Mouse (Mus musculus) 3T3-L1 (cell line): ENCODE results near the gene Ccdc83.

ENCODE experiments used
- DNase-seq: peaks from one replicate; pipeline ENCODE4 v3.0.0-alpha.2; 2015; ENCODE audit warnings: low read depth, low spot score

The Ccdc83 gene

DNA sequence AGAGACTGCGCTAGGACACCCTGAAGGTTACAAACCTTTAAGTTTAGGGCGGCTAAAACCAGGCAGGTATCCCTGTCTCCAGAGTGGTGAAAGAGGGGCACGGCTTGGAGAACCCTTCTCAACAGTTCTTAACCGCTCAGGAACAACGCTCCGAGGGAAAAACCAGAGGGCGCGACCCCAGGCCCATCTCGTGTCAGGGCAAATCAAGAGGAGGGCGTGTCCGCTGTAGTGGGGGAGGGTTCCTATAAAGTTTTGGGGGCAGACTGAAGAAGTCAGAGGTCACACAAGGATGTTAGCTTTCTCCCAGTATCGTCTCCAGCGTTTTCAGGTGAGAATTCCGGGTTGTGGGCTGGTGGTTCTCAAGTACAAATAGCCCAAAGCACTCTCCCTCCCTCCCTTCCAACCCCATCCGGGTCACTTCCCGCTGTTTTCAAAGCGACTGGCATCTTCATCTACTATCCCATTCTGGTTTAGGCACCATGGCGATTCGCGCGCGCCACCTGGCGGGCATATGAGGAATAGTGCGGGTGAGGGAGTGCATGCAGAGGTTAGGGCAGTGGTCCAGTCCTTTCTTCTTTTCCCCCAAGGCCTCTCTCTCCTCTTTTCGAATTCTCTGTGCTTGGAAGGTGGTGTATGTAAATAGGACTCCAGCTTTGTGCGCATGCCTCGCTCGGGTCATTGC lies at the start of gene Ccdc83:
Ccdc83 (minus strand) TSS at position 489 of the 682 bp plus-strand sequence.
- peak; percentile 85 for DNase-seq

DNA sequence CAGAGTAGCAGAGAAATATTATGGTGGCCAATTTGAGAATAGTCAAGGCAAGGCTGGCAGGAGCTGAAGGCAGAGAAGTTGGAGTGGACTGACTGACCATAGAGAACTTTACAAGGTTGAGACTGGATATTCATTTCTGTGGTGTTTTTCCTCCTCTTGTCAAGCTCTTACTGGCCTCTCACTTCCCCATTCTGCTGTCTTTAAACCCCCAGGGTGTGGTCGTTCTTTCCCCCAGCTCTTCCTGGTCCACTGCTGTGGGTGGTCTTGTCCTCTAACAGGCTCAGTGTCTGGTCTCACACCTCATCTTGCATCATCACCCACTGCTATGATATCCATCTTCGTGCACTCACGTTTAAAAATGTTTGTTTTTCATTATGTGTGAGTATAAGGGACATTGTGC lies 47.8 kb upstream of the Ccdc83 start:
- DNase-seq = no peak

DNA sequence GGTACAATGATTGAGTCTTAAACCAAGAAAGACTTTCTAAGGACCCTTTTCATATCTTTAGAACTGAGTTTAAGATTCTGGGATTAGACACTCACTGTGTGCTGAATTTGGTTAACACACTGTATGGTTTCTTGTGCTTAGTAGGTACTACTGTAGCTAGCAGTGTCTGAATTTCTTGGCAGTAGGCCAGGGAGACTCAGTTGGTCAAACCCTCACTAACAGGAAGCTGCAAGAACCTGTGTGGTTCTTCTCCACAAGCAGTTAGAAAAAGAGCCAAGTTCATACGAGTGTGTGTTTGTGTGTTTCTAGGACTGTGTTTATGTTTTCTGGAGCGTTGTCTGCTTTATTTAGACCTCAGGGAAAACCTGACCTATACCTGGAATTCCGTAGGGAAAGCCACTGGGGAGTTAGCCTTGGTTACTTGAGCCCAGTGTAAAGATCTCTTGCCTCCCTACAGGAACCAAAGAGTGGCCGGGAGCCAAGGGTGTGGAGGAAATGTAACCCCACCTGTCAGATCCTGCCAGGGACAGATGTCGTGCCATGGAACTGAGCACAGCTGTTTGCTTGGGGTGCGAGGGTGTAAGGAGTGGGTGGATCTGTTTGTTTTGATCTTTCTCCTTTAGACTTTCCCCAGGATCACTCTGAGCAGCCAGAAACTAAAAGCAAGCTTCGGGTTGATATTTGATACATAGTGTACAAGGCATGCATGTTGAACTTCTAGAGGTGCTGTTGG lies 46.7 kb upstream of the Ccdc83 start:
- no peak for DNase-seq

DNA sequence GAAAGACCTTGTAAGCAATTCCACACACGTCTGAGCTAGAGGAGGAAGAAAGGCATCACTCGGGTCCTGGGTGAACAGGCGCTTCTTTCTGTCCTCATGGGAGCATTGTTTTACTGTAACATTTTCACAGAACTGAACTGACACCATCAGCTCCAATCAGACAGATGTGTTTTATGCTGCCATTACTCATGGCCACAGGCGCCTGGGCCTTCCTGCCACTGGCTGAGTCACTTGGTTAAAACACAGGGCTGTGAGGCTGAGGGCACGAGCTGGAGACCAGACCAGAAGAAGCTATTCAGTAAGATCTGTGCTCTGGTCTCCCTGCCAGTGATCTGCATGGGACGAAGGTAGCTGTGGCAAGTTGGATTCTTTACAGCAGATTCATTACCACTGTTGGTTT lies 42.4 kb upstream of the Ccdc83 start:
- DNase-seq = peak; percentile 69

DNA sequence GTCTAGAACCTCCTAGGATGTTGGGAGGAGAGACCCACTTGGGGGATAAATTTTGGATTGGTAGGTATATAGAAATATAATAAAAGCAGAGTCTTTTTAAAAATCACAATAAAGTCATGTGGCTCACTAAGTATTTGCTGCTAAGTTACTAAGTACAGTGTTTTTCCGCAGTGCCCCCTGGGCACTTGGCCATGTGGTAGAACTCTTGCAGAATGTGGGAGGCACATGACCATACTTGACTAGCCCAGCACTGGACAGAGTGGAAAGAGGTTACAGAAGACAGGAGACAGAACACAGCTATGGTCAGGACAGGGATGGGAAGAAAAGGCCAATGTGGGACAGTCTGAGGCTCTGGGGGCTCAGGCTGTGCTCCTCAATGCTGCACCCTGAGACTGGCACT lies 41.4 kb upstream of the Ccdc83 start:
- DNase-seq = peak; percentile 56

DNA sequence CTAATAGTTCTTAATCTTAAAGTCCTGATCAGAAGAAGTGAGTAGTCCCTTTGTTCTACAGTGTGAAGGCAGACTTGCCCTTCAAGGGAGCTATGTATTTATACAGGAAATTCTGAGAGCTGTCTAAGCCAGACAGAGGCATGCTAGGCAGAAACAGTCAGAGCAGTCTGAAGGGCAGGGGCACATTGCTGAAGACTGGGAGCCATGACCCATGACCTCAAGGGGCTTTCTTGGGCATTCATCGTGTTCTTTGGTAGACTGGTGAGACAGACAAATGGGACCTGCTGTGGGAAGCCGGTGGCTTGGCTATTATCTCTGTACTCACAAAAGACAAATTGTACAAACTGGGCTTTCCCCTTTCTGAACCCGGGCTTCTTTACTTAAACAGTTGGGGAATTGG lies 40.5 kb upstream of the Ccdc83 start:
- DNase-seq = no peak

DNA sequence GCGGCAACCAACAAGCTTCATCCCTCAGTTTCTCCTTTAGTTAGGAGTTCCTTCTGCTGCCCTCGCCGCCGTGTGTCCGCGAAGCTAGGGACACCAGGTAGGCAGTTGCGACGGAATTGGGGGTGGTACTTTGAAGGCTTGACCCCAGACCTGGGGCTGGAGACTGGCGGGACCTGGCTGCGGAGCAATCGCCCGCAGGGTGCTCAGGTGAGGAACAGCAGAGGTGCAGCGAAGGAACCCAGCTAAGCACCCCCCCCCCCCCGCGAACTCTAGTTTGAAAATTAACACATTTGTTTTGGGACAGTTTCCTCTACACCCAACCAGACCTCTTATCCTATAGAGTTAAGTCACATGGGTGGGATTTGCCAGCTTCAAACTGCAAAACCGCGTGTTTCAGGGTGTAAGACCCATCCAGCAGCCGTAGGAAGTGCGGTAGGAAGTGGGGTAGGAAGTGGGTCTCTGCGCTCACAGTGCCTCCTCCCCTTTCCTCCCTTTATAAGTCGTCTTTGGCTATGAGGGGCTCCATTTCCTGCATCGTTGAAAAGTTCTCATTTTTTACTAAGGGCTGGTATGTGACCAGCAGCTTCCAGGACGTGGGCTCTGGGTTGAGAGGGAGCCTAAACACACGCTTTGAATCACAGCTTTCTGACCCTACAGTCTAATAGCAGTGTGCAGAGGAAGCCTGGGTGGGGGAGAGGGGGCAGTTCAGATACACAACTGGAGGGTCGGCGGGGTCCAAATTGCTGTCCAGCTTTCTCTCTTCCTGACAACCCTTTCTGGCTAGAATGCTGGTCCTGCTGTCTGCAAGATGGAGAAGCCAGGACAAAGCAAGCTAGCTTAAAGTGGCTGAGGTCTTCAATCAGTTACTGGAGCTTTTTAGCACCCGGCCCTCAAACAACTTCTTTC lies 37.3 kb upstream of the Ccdc83 start:
- DNase-seq = no peak

DNA sequence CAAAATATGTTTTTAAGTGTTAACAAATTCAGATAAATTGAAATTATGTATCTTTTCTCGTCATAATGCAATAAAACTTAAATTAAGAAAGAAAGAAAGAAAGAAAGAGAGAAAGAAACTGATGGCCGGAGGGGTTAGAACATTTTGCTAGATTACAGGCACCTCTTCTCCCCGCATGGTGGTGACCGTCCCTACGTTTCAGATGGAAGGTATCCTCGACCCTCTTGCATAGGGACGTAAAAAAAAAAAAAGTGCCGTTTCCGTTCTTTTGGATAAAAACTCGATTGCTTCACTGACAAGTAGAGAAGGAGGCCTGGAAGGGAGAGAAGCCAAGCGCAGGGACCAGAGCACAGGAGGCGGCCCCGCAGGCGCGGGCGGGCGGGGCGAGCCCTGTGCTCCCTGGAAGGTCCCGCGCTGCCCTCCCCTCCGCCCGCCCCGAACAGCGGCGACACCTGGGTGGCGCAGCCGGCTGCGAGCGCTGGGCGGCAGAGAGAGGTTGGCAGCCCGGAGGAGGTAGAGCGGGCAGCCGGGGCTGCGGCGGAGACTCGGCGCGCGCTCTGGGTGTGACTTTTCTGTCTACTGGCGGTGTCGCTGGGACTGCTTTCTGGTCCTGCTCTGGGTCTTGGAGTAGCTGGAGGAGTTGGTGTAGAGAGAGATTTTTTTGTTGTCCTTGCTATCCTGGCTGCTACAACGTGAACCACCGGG lies 36.5 kb upstream of the Ccdc83 start, which contains the start of gene Sytl2:
Sytl2 (plus strand) TSS at position 311 of the 705 bp plus-strand sequence.
- peak; percentile 48 for DNase-seq

DNA sequence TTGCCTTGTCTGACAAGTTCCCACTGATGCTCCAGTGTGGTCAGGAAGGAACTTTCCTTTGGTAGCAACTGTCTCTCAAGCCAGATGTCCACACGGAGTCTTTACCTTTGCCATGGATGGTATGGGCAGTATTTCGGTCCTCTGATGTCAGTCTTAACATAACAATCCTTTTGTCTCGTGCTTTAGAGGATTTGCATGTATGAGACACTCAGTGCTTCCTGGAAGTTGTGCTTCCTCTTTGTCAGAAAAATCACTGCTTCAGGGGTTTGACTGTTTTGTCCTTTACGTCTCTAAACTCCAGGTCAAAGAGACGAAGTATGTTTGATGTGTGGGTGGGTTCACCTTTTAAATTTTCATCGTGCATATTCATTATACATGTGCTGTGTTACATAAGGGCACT lies 26.3 kb upstream of the Ccdc83 start:
- no peak for DNase-seq

DNA sequence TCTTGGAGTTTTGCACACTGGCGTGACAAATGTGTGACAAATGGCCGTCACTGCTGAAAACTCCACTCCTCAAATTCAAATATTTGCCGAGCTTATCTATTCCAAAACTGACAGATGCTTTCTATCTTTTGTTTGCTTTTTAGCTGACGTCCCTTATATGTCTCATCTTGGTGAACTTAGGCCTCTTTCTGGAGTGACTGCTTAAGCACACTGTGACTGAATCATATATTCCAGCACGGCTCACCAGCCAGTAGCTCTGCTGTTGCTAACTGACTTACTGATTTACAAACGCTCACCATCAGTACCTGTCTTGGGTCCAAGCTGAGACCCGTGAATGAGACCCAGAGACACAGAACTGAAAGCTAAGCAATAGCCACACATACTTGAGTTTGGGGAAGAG lies 19.2 kb upstream of the Ccdc83 start:
- no peak for DNase-seq

DNA sequence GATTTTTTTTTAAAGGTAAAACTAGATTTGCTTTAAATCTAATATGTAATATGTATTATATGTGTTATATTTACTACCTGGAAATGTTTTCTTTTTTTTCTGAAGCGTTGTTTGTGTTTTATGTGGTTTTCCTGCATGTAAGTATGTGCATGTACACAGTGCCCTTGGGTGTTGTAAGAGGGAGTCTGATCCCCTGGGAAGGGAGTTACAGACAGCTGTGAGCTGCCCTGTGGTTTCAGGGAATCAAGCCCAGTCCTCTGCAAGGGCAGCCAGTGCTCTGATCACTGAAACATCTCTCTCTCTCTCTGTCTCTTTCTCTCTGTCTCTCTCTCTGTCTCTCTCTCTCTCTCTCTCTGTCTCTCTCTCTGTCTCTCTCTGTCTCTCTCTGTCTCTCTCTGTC lies 17.2 kb upstream of the Ccdc83 start:
- no peak for DNase-seq

DNA sequence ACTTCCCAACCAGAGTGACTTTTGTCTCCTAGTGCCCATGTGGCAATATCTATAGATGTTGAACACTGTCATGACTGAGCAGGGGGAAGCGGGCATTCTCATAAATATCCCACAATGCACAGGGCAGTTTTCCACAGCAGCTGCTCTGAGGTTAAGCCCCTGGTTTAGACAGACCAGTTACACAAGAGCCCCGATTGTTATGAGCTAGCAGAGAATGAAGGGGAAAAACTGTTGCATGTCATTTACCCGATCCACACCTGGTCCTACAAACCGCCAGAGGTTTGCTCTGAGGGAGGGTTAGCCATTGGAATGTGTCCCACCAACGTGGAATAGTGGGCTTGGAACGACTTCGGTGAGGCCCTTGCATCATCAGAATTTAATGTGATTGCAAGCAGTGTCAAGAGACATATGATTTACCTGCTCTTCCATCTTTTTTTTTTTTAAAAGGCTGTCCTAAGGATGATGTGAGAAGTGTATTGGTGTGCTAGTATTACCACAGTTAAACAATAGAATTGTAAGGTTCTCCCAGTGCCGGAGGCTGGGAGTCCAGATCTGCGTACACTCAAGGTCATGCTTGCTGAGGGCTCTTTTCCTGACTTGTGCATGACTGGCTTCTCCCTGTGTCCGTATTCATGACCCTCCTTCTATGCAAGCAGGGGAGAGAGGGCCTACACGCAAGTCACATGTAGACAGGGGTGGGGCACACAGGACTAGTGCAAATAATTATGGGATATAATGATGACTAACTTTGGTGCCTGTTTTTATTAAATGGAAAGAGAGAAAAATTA lies 16.4 kb upstream of the Ccdc83 start:
- no peak for DNase-seq

DNA sequence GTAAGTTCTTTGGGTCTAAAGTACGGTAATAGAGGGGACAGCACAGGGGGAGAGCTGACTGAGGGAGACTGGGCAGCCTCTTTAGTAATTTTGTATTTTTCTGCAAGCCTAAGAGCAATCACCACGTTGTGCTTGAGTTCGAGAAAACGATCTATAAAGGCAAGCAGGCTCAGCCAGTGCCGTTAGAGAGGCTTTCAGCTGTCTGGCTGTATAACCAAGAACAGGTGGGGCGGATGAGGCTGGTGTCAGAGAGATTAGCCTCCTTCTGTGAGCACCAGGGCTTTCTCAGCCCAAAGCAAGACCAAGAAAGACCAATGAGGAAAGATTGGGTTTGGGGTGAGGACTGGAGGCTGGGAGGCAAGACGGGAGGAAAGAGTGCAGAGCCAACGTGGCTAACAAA lies 15.3 kb upstream of the Ccdc83 start:
- DNase-seq = no peak

DNA sequence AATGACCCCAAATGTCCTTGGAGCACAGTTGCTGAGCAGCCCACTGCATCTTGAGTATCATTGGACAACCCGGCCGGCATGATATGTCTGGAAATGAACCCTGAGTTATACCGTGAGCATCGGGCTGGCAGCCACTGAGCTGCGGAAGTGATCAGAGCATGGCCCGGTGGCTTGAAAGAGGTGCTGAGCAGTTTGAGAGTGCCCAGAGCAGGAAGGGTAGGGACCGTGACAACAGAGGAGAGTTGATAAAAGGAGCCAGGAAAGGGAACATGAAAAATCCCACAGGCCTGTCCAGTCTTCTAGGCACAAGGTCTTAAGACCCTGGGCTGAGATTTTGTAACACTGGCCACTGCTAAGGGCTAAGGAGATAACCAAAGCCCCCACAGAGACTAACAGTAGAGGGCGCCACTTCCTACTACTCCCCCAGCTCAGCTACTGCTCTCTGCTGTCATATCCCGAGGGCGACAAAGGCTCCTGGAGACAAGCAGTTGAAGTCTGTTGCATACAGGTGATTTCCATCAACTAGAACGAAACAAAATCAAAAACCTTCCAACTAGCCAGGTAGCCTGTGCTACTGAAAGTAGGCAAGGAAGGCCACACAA lies 14.8 kb upstream of the Ccdc83 start:
- DNase-seq = peak; percentile 54

DNA sequence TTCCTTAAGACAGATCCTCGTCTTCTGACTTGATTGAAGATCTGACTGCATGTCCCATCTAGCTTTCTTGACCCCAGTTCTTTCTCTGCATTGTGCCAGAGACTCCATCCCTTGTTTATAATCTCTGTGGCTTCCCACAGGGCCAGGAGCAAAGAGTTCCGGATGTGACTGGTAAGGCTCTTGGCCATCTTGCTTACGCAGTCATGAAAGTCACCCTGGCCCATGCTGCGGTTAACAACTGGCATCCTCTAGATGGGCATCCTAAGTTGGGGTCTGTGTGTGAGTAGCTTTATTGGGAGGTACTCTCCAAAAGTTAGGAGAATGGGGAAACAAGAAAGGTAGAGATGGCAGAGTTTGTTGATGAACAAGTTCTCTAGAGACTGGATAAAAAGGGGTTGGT lies 13.6 kb upstream of the Ccdc83 start:
- DNase-seq = no peak

DNA sequence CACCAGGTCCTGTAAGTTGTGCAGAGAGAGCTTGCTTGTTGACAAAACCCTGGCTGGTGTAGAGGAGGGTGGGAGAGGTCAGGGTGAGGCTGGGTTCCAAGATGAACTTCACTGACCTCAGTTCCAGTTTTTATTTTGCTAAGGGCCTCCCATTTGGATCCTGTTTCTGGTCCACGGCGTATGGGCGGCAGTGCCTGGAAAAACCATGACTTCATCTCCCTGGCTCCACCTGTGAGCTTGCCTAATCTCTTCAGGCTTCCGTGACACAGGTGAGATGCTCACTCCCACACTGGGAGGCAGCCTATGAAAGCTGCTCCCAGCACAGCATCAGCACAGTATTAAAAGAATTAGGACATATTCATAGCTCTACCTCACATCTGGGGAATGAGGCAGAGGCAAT lies 12.2 kb upstream of the Ccdc83 start:
- no peak for DNase-seq

DNA sequence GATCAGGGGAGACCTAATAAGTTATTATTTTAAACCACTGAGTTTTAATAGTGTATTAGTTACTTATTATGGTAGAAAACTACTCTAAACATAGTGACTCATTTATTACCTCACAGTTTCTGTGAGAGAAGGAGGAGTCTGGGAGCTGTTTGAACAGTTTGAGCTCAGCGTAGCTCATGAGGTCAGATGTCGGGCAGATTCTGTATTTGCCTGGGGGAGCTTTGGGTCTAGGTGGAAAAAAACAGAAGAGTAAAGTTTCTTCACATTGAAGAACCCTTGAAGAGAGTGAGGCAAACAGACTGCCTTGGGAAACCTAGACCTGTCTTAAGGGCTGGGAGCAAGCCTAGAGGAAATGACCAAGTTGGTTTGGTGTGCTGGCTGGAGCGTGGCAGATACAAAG lies 11.7 kb upstream of the Ccdc83 start:
- no peak for DNase-seq

DNA sequence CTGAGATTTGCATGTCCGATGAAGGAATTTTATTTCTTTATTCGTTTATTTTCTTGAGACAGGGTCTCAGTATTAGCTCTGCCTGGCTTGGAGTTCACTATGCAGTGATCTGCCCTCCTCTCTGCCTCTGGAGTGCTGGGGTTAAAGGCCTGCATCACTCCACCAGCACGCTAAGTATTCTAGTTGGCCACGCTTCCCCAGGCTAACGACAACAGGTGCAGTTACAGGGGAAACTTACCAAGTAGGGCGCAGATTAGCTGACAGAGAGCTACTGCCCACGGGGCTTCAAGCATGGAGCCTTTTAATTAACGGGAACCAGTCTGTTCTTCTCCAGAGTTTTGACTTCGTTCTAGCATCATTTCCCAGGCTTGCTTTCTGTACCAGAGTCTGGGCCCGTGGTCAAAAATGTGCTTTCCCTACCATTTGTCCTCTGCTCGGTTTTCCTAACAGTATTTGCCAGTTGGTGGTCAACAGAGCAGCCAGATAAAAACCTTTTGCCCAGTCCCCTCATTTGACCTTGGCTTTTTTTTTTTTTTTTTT lies 9.1 kb upstream of the Ccdc83 start:
- DNase-seq = no peak

DNA sequence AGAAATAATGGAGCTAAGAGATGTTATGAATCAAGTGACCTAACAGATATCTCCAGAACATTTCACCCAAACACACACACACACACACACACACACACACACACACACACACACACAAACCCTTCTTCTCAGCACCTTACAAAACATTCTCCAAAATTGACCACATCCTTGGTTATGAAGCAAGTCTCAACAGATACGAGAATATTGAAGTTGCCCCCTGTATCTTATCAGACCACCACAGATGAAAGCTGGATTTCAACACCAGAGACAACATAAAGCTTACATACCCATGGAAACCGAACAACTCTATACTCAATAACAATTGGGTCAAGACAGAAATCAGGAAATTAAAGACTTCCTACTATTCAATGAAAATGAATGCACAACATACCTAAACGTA lies 4.6 kb upstream of the Ccdc83 start:
- no peak for DNase-seq

DNA sequence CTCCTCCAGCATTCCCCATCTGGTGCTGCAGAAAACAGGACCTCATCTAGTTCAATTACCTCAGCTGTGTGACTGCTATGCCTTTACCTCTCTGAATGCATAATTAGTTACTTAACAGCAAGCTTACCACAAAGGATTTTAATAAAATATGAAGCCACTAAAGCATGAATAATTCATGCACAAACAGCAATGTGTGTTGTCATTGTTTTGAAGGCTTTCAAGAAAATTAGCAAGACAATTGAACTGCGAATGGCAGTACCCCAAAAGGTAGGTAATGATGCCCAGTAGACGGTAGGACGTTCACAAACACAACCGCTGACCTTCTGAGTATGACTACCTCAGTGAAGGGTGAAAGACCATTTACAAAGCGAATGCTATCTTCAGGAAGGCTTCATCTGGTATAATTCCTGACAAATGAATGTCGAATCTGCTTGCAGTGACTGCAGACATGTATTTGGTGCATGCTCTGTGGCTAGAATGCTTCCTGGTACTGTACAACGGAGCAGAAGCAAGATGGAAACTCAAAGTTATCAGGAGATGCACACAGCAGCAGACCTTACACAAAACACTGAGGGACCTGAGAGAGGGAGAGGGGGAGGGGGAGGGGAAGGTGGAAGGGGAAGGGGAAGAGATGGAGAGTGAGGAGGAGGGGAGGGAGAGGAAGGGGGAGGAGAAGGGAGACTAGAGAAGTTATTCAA lies 3.5 kb downstream of the Ccdc83 start:
- no peak for DNase-seq
